9 mouse cellular contexts compared by ENCODE assay signal in genomic region chr5:103269206-103269605, GRCm38 (mm10). TPM values are rescaled to one million over a fixed set of nuclear protein-coding genes. Genes with fewer than 3 reads are reported as not detected.
"Had no signal": no experiment of that assay in that cellular context is flagged by ENCODE, and none has a peak within 500 bp of the region (broad histone marks: within the 10 kb centered on the region; RNA-seq: fewer than 3 reads in every experiment).

No protein-coding gene starts in this region.

- DNase-seq: kidney, adult 2 months; kidney, postnatal 25 days; liver; liver, embryonic 13.5 days; liver, postnatal 0 days; lung, postnatal 14 days; right cerebral cortex, postnatal 14 days; thymus, postnatal 4 days had no signal

RNA-seq across cellular contexts. Expression of gene Mapk10, which starts 58.1 kb away (rescaled TPM):
- total RNA-seq: monocyte, adult 5-6 weeks had no signal
